Mouse (Mus musculus) ES-E14 (cell line): ENCODE results near the gene Tspyl4. TPM values are rescaled to one million over a fixed set of nuclear protein-coding genes. Genes with fewer than 3 reads are reported as not detected.

Experiments used
- DNase-seq: peaks from one replicate; pipeline ENCODE4 v3.0.0-alpha.2; 2013; ENCODE audit warnings: low read depth, low spot score
- H3K27ac ChIP-seq: 2 replicates; pipeline ENCODE4 v1.5.1; 2012; ENCODE audit warnings: low read depth, mild to moderate bottlenecking, low read length, moderate library complexity, mixed read lengths; ENCODE audit not compliant: poor library complexity, insufficient read depth, severe bottlenecking
- H3K36me3 ChIP-seq: 2 replicates; pipeline ENCODE4 v1.6.1; 2012; ENCODE audit warnings: mild to moderate bottlenecking, low read length, moderate library complexity, mixed read lengths; ENCODE audit not compliant: control insufficient read depth, poor library complexity, insufficient read depth, severe bottlenecking
- H3K4me1 ChIP-seq, 2 experiments: fragments of 150-350 bp in 1 of 2; sonication (generic) in 1 of 2; 2 replicates each; pipeline ENCODE4 v1.6.1; 2012; ENCODE audit warnings: low read length in 2 of 2, mild to moderate bottlenecking in 1 of 2, mixed read lengths in 1 of 2; ENCODE audit not compliant: control insufficient read depth in 2 of 2, insufficient read depth in 2 of 2, poor library complexity in 1 of 2
- H3K4me3 ChIP-seq, 2 experiments: fragments of 150-350 bp in 1 of 2; sonication (generic) in 1 of 2; 2 replicates each; pipeline ENCODE4 v1.5.1; 2012; ENCODE audit warnings: low read length in 2 of 2, low read depth in 1 of 2, mild to moderate bottlenecking in 1 of 2, mixed read lengths in 1 of 2; ENCODE audit not compliant: insufficient read depth in 1 of 2, poor library complexity in 1 of 2, severe bottlenecking in 1 of 2
- H3K9ac ChIP-seq: 2 replicates; pipeline ENCODE4 v1.6.1; 2012; ENCODE audit warnings: low read depth, mild to moderate bottlenecking, low read length, mixed read lengths; ENCODE audit not compliant: poor library complexity, insufficient read depth, severe bottlenecking
- H3K9me3 ChIP-seq: fragments of 150-350 bp; sonication (generic); 2 replicates; pipeline ENCODE4 v1.6.1; 2012; ENCODE audit warnings: low read depth, mild to moderate bottlenecking, low read length; ENCODE audit not compliant: control insufficient read depth, insufficient read depth
- CHD2 ChIP-seq: IDR thresholded peaks from 2 replicates; pipeline ENCODE4 v1.6.1; 2014; ENCODE audit warnings: mild to moderate bottlenecking, low read depth, low read length, inconsistent platforms
- HCFC1 ChIP-seq: IDR thresholded peaks from 2 replicates; pipeline ENCODE4 v1.6.1; 2012; ENCODE audit warnings: low read length, inconsistent platforms, borderline replicate concordance; ENCODE audit not compliant: insufficient read depth
- MAFK ChIP-seq: IDR thresholded peaks from 2 replicates; pipeline ENCODE4 v1.6.1; 2014; ENCODE audit warnings: mild to moderate bottlenecking, low read depth, low read length, inconsistent platforms; ENCODE audit not compliant: insufficient read depth
- ZC3H11A ChIP-seq: IDR thresholded peaks from 2 replicates; pipeline ENCODE4 v1.6.1; 2012; ENCODE audit warnings: low read depth, mild to moderate bottlenecking, inconsistent platforms, low read length, borderline replicate concordance
- ZNF384 ChIP-seq: IDR thresholded peaks from 2 replicates; pipeline ENCODE4 v1.6.1; 2012; ENCODE audit warnings: low read depth, low read length, inconsistent platforms
- in situ Hi-C, 2 experiments: fragments of 600-800 bp; cut with MboI; formaldehyde crosslinking; loops; one replicate each; pipeline ENCODE4 v1.15.1; 2025; ENCODE audit warnings: low sequenced_read_pairs in 2 of 2, inconsistent platforms in 1 of 2; ENCODE audit not compliant: unreplicated experiment in 2 of 2
- total RNA-seq: library from RNA; depleted of rRNA; stranded (reverse); fragments of 300-350 nt; gene quantifications from 2 replicates; pipeline ENCODE4 v1.2.3, GENCODE M21; 2012

Tspyl4 gene
- total RNA-seq, 1 experiment: 4.3 TPM

DNA sequence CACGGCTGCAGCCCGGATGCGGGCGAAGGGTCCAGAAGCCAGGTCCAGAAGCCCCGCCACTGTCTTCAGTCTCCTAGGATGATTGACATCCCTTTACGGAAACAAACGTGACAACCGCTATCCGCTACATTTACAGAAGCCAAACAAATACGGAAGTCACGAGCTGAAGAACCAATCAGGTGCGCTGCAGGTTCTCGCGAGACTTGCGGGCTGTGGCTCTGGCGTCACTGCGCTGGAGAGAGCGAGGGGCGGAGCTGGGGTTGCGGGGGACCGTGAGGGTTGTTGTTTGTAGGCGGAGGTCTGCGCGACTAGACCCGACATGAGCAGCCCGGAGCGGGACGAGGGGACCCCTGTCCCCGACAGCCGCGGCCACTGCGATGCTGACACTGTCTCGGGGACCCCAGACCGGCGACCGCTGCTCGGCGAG lies 15.3 kb upstream of the Tspyl4 start, which contains the start of gene Tspyl1:
TSS of gene Tspyl1 (plus strand) at position 229 of the 427 bp plus-strand sequence.
- peak within 1 kb of the TSS; percentile 78 to 82 for H3K4me3 ChIP-seq
- in situ Hi-C loops: no loop called here
- DNase-seq: peak; percentile 96
- no peaks in the 10 kb centered on the region; the same call in 1 of the 2 replicates for H3K36me3 ChIP-seq
- no peak within 1 kb of the TSS; the same call in 1 of the 2 replicates for H3K27ac ChIP-seq
- H3K4me1 ChIP-seq: peaks cover 0 to 9% of the 10 kb centered on the region in 2 experiments; a peak in 1 of 4 replicates
- TF ChIP-seq CHD2: peak; percentile 100
- peak; percentile 58; the same call in 1 of the 2 replicates for TF ChIP-seq HCFC1
- no peak for TF ChIP-seq ZC3H11A
- no peaks in the 10 kb centered on the region for H3K9me3 ChIP-seq
- H3K9ac ChIP-seq: peak within 1 kb of the TSS; percentile 82

DNA sequence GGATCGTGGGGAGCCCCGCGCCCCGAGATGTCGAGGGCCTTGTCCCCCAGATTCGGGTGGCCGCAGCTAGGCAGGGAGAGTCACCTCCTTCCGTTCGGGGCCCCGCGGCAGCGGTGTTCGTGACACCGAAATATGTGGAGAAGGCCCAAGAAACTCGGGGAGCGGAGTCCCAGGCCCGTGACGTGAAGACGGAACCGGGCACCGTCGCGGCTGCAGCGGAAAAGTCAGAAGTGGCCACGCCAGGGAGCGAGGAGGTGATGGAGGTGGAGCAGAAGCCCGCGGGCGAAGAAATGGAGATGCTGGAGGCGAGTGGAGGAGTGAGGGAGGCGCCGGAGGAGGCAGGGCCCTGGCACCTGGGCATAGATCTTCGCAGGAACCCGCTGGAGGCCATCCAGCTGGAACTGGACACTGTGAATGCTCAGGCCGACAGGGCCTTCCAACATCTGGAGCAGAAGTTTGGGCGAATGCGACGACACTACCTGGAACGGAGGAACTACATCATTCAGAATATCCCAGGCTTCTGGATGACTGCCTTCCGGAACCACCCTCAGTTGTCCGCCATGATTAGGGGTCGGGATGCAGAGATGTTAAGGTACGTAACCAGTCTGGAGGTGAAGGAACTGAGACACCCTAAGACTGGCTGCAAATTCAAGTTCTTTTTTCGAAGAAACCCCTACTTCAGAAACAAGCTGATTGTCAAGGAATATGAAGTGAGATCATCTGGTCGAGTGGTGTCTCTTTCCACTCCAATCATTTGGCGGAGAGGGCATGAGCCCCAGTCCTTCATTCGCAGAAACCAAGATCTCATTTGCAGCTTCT lies 14.6 kb upstream of the Tspyl4 start:
- TF ChIP-seq ZNF384: no peak
- TF ChIP-seq CHD2: no peak
- TF ChIP-seq HCFC1: no peak
- TF ChIP-seq ZC3H11A: no peak
- TF ChIP-seq MAFK: no peak
- no peak overlapping the region; the same call in 1 of the 2 replicates for H3K27ac ChIP-seq
- no peaks in the 10 kb centered on the region for H3K9me3 ChIP-seq
- H3K4me1 ChIP-seq: peaks cover 0 to 9% of the 10 kb centered on the region in 2 experiments; a peak in 1 of 4 replicates
- H3K36me3 ChIP-seq: no peaks in the 10 kb centered on the region; the same call in 1 of the 2 replicates
- H3K4me3 ChIP-seq: peak overlapping the region; percentile 78 to 82
- in situ Hi-C loops: no loop called here
- no peak for DNase-seq
- peak overlapping the region; percentile 82 for H3K9ac ChIP-seq

- in situ Hi-C loops: no loop called here
- H3K27ac ChIP-seq: no peak overlapping the region
- peak overlapping the region; percentile 73 for H3K9ac ChIP-seq
- no peak for TF ChIP-seq ZNF384
- no peak for DNase-seq
- no peaks in the 10 kb centered on the region for H3K9me3 ChIP-seq
- H3K4me3 ChIP-seq: peak overlapping the region in 1 of 2 experiments; percentile 75; a peak in 3 of 4 replicates
- H3K4me1 ChIP-seq: peaks cover 0 to 3% of the 10 kb centered on the region in 2 experiments; a peak in 1 of 4 replicates
- no peaks in the 10 kb centered on the region for H3K36me3 ChIP-seq
Measured at GRCm38 (mm10) chr10:34296911-34297298, 337 bp upstream of the Tspyl4 start.

DNA sequence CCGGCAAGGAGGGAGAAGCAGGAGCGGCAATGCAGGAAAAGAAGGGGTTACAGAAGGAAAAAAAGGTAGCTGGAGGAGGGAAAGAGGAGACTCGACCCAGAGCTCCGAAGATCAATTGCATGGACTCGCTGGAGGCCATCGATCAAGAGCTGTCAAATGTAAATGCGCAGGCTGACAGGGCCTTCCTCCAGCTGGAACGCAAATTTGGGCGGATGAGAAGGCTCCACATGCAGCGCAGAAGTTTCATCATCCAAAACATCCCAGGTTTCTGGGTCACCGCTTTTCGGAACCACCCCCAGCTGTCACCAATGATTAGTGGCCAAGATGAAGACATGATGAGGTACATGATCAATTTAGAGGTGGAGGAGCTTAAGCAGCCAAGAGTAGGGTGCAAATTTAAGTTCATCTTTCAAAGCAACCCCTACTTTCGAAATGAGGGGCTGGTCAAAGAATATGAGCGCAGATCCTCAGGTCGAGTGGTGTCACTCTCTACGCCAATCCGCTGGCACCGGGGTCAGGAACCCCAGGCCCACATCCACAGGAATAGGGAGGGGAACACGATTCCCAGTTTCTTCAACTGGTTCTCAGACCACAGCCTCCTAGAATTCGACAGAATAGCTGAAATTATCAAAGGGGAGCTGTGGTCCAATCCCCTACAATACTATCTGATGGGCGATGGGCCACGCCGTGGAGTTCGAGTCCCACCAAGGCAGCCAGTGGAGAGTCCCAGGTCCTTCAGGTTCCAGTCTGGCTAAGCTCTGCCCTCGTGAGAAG lies 925 bp downstream of the Tspyl4 start:
- peak overlapping the region; percentile 75 to 77 for H3K4me3 ChIP-seq
- in situ Hi-C loops: no loop called here

More for the DNA sequence above, 925 bp downstream of the Tspyl4 start:
- H3K36me3 ChIP-seq: no peaks in the 10 kb centered on the region
- DNase-seq: no peak
- H3K27ac ChIP-seq: no peak overlapping the region
- H3K9me3 ChIP-seq: no peaks in the 10 kb centered on the region
- H3K9ac ChIP-seq: peak overlapping the region; percentile 47
- TF ChIP-seq HCFC1 (no peak), ZNF384 (no peak), ZC3H11A (no peak), MAFK (no peak), CHD2 (no peak)
- peaks cover 0 to 3% of the 10 kb centered on the region in 2 experiments; a peak in 1 of 4 replicates for H3K4me1 ChIP-seq
